Mouse (Mus musculus): ENCODE data around the gene Relb.

Relb gene

GRCm38 (mm10) chr7:19629361-19629734, at the start of gene Relb:
TSS of gene Relb (minus strand) at chr7:19629438.
- DNase-seq (ENCODE audit: low read depth, low spot score), result peak; percentile 80

- DNase-seq (ENCODE audit: low read depth, low spot score), result no peak
Measured at GRCm38 (mm10) chr7:19678901-19679300, 49.7 kb upstream of the Relb start.

GRCm38 (mm10) chr7:19677872-19678271, 48.6 kb upstream of the Relb start, which contains the start of gene Apoc2:
TSS of gene Apoc2 (minus strand) at chr7:19677941.
- no peak for DNase-seq (ENCODE audit: low read depth, low spot score)

GRCm38 (mm10) chr7:19676662-19677061, 47.4 kb upstream of the Relb start:
- no peak for DNase-seq (ENCODE audit: low read depth, low spot score)

GRCm38 (mm10) chr7:19675824-19676223, 46.6 kb upstream of the Relb start:
- DNase-seq (ENCODE audit: low read depth, low spot score), result no peak

GRCm38 (mm10) chr7:19673083-19673699, 44.0 kb upstream of the Relb start:
- DNase-seq (ENCODE audit: low read depth, low spot score), result no peak

- DNase-seq (ENCODE audit: low read depth, low spot score), result no peak
Measured at GRCm38 (mm10) chr7:19671511-19671910, 42.3 kb upstream of the Relb start.

- DNase-seq (ENCODE audit: low read depth, low spot score), result peak; percentile 91
Measured at GRCm38 (mm10) chr7:19668947-19669721, 39.9 kb upstream of the Relb start.

- DNase-seq (ENCODE audit: low read depth, low spot score), result no peak
Measured at GRCm38 (mm10) chr7:19667434-19667833, 38.2 kb upstream of the Relb start.

- DNase-seq (ENCODE audit: low read depth, low spot score), result peak; percentile 16
Measured at GRCm38 (mm10) chr7:19666750-19667149, 37.5 kb upstream of the Relb start.

- DNase-seq (ENCODE audit: low read depth, low spot score), result peak; percentile 97
Measured at GRCm38 (mm10) chr7:19664955-19665841, 36.0 kb upstream of the Relb start, which contains the start of gene Clptm1. TSS of gene Clptm1 (minus strand) at chr7:19665033.

GRCm38 (mm10) chr7:19664455-19664954, 35.3 kb upstream of the Relb start:
- no peak for DNase-seq (ENCODE audit: low read depth, low spot score)

GRCm38 (mm10) chr7:19663940-19664339, 34.7 kb upstream of the Relb start:
- no peak for DNase-seq (ENCODE audit: low read depth, low spot score)

- no peak for DNase-seq (ENCODE audit: low read depth, low spot score)
Measured at GRCm38 (mm10) chr7:19652614-19653013, 23.4 kb upstream of the Relb start.

GRCm38 (mm10) chr7:19651063-19651786, 22.0 kb upstream of the Relb start:
- no peak for DNase-seq (ENCODE audit: low read depth, low spot score)

GRCm38 (mm10) chr7:19641223-19641622, 12.0 kb upstream of the Relb start:
- DNase-seq (ENCODE audit: low read depth, low spot score), result no peak

GRCm38 (mm10) chr7:19635074-19635827, 6.0 kb upstream of the Relb start:
- DNase-seq (ENCODE audit: low read depth, low spot score), result no peak

- DNase-seq (ENCODE audit: low read depth, low spot score), result no peak
Measured at GRCm38 (mm10) chr7:19634591-19634990, 5.4 kb upstream of the Relb start.

GRCm38 (mm10) chr7:19633855-19634254, 4.6 kb upstream of the Relb start:
- no peak for DNase-seq (ENCODE audit: low read depth, low spot score)

- no peak for DNase-seq (ENCODE audit: low read depth, low spot score)
Measured at GRCm38 (mm10) chr7:19633197-19633596, 4.0 kb upstream of the Relb start.
